Mouse (Mus musculus): ENCODE results near the gene Ak8. TPM values are rescaled to one million over a fixed set of nuclear protein-coding genes. Genes with fewer than 3 reads are reported as not detected.

The Ak8 gene
- polyA plus RNA-seq, 1 experiment from 2014 or later = 0.97 TPM

GRCm38 (mm10) chr2:28839501-28840221 lies 139.7 kb downstream of the Ak8 start:
- Histone ChIP-seq H3K4me1 (ENCODE audit: control insufficient read depth, insufficient read depth, low read length) (no peaks in the 10 kb centered on the region), H3K9ac (replicated peaks; ENCODE audit: low read length) (peak overlapping the region; percentile 91), H3K36me3 (replicated peaks; ENCODE audit: control insufficient read depth, insufficient read depth, low read depth, low read length) (peaks cover 5% of the 10 kb centered on the region; the same call in 1 of the 2 replicates), H3K27me3 (ENCODE audit: control insufficient read depth, insufficient read depth, low read length) (no peaks in the 10 kb centered on the region), H3K9me3 (replicated peaks; ENCODE audit: control insufficient read depth, low read length) (no peaks in the 10 kb centered on the region), H3K4me2 (ENCODE audit: low read depth, low read length) (peak overlapping the region; percentile 76), H3K27ac (replicated peaks; ENCODE audit: low read depth, low read length) (peak overlapping the region; percentile 78), H3K4me3 (ENCODE audit: low read depth, low read length) (peak overlapping the region; percentile 99)
- peak; percentile 51 for ATAC-seq (replicated peaks; ENCODE audit: insufficient number of reproducible peaks, low FRiP score, low TSS enrichment, low read depth)
- WGBS = under 1% methylated on average over 49 of the region's 53 CpGs
- peak; percentile 23 for DNase-seq (ENCODE audit: low spot score)

DNA sequence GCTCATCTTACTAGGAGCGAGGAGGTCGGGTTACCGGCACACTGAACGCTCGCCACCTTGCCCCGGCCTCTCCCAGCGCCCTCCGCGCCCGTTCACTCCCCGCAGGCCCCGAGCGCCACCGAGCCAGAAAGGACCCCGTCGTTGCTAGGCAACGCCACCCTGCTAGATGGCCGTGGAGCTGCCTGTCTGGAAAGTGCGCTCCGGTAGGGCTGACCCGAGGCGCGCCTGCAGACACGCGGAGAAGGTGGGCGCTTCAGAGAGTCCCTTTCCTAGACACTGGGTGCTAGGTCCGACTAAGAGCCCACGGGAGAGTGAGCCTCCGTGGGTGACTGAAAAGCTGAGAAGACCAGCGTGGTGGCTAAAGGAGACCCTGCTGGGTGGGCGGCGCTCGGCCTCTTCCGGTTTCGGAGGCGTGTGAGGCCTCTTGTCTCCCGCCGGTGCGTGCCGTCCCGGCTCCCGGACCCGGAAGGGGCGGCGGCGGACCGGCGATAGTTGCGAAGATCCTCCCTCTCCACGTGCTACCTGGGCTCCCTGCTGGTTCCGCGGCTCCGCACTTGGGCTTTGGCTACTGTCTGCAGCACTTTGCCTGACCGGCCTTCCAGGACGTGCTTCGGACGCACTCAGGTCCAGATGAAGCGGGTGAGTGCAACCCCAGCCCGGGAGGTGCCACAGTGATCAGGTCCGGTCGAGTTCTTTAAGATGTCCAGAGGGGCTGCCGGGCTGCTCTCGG lies 140.4 kb downstream of the Ak8 start, which contains the start of the genes Gtf3c4 and Ddx31:
TSS of gene Gtf3c4 (minus strand) at position 139 of the 730 bp plus-strand sequence.
TSS of gene Ddx31 (plus strand) at position 185 of the 730 bp plus-strand sequence.
- peak within 1 kb of the TSS; percentile 76 for H3K4me2 ChIP-seq (ENCODE audit: low read depth, low read length)
- H3K4me1 ChIP-seq (ENCODE audit: control insufficient read depth, insufficient read depth, low read length) = no peaks in the 10 kb centered on the region
- peak within 1 kb of the TSS; percentile 91 for H3K9ac ChIP-seq (replicated peaks; ENCODE audit: low read length)
- no peaks in the 10 kb centered on the region for H3K27me3 ChIP-seq (ENCODE audit: control insufficient read depth, insufficient read depth, low read length)
- no peaks in the 10 kb centered on the region for H3K9me3 ChIP-seq (replicated peaks; ENCODE audit: control insufficient read depth, low read length)
- peak within 1 kb of the TSS; percentile 78 for H3K27ac ChIP-seq (replicated peaks; ENCODE audit: low read depth, low read length)
- DNase-seq (ENCODE audit: low spot score) (peak; percentile 95), ATAC-seq (replicated peaks; ENCODE audit: insufficient number of reproducible peaks, low FRiP score, low TSS enrichment, low read depth) (peak; percentile 92)
- WGBS = under 1% methylated on average over 58 of the region's 63 CpGs
- no peaks in the 10 kb centered on the region for H3K36me3 ChIP-seq (replicated peaks; ENCODE audit: control insufficient read depth, insufficient read depth, low read depth, low read length)
- H3K4me3 ChIP-seq (ENCODE audit: low read depth, low read length) = peak within 1 kb of the TSS; percentile 99

DNA sequence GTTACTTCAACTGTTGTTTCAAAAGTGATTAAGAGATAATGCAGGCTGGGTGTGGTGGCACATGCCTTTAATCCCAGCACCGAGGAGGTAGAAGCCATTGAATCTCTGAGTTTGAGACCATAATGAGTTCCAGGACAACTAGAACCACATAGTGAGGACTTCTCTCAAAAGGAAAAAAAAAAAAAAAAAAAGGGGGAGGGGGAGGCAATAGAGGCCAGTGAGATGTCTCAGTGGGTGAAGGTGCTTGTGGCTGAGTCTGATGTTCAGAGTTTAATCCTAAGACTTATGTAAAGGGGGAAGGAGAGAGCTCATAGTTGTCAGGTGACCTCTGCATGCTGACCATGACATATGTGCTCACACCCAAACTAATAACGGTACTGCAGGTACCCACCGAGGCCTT lies 142.1 kb downstream of the Ak8 start:
- H3K4me3 ChIP-seq (ENCODE audit: low read depth, low read length) = no peak overlapping the region
- no peak for ATAC-seq (replicated peaks; ENCODE audit: insufficient number of reproducible peaks, low FRiP score, low TSS enrichment, low read depth)

DNA sequence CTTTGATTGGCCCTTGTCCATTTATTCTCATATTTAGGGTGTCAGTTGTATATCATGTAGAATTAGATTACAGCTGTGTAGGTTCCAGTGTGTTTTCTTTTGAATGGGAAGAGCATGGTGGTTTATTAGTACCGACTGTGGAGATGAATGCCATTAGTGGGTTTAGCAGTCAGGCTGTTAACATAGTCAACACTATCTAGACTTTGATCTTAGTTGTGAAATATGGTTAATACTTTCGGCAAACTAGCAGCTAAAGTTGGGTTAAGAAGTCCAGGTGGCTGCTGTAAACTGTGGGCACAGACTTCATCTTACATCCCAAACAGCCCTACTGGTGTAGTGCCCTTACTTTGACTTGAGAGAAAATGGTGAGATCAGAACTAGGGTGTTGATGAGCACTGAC lies 148.9 kb downstream of the Ak8 start:
- Histone ChIP-seq H3K27me3 (ENCODE audit: control insufficient read depth, insufficient read depth, low read length) (no peaks in the 10 kb centered on the region), H3K4me3 (ENCODE audit: low read depth, low read length) (no peak overlapping the region), H3K9me3 (replicated peaks; ENCODE audit: control insufficient read depth, low read length) (no peaks in the 10 kb centered on the region), H3K4me2 (ENCODE audit: low read depth, low read length) (no peak overlapping the region), H3K9ac (replicated peaks; ENCODE audit: low read length) (no peak overlapping the region), H3K27ac (replicated peaks; ENCODE audit: low read depth, low read length) (no peak overlapping the region), H3K36me3 (replicated peaks; ENCODE audit: control insufficient read depth, insufficient read depth, low read depth, low read length) (no peaks in the 10 kb centered on the region; the same call in none of the 2 replicates), H3K4me1 (ENCODE audit: control insufficient read depth, insufficient read depth, low read length) (no peaks in the 10 kb centered on the region)
- ATAC-seq (replicated peaks; ENCODE audit: insufficient number of reproducible peaks, low FRiP score, low TSS enrichment, low read depth) = no peak
- WGBS = 91% methylated on average over 2 of the region's 2 CpGs
- DNase-seq (ENCODE audit: low spot score) = no peak

More for the DNA sequence above, 142.1 kb downstream of the Ak8 start:
- DNase-seq (ENCODE audit: low spot score) = no peak
- Histone ChIP-seq H3K9ac (replicated peaks; ENCODE audit: low read length) (no peak overlapping the region), H3K27me3 (ENCODE audit: control insufficient read depth, insufficient read depth, low read length) (no peaks in the 10 kb centered on the region), H3K27ac (replicated peaks; ENCODE audit: low read depth, low read length) (no peak overlapping the region), H3K9me3 (replicated peaks; ENCODE audit: control insufficient read depth, low read length) (no peaks in the 10 kb centered on the region), H3K4me2 (ENCODE audit: low read depth, low read length) (no peak overlapping the region; the same call in 1 of the 2 replicates), H3K4me1 (ENCODE audit: control insufficient read depth, insufficient read depth, low read length) (no peaks in the 10 kb centered on the region), H3K36me3 (replicated peaks; ENCODE audit: control insufficient read depth, insufficient read depth, low read depth, low read length) (no peaks in the 10 kb centered on the region; the same call in 1 of the 2 replicates)
- WGBS = 76% methylated on average over 3 of the region's 3 CpGs

DNA sequence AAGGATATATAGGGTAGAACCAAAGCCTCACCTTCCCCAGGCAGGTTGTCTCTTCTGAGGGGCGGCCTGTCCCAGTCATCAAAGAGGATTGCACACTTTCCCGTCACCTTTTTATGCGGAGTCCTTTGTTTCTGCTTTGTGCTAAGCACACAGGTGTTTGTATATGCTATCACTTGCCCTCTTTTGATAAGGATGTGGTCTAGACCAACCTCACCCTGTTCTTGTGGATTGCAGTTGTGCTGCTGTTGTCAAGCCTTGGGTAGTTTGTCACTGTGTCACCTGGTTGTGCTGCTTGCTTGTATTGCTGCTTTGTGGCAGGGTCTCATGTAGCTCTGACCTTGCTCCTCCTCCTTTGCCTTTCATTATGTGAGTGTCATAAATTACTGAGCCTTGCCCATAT lies 152.6 kb downstream of the Ak8 start:
- WGBS = 96% methylated on average over 3 of the region's 3 CpGs
- H3K4me1 ChIP-seq (ENCODE audit: control insufficient read depth, insufficient read depth, low read length) = no peaks in the 10 kb centered on the region
- no peaks in the 10 kb centered on the region for H3K36me3 ChIP-seq (replicated peaks; ENCODE audit: control insufficient read depth, insufficient read depth, low read depth, low read length)
- DNase-seq (ENCODE audit: low spot score) (no peak), ATAC-seq (replicated peaks; ENCODE audit: insufficient number of reproducible peaks, low FRiP score, low TSS enrichment, low read depth) (no peak)
- no peak overlapping the region for H3K9ac ChIP-seq (replicated peaks; ENCODE audit: low read length)
- H3K27ac ChIP-seq (replicated peaks; ENCODE audit: low read depth, low read length) = no peak overlapping the region
- no peaks in the 10 kb centered on the region for H3K27me3 ChIP-seq (ENCODE audit: control insufficient read depth, insufficient read depth, low read length)
- no peak overlapping the region for H3K4me2 ChIP-seq (ENCODE audit: low read depth, low read length)
- no peak overlapping the region for H3K4me3 ChIP-seq (ENCODE audit: low read depth, low read length)
- no peaks in the 10 kb centered on the region for H3K9me3 ChIP-seq (replicated peaks; ENCODE audit: control insufficient read depth, low read length)

GRCm38 (mm10) chr2:28855773-28856172 lies 155.8 kb downstream of the Ak8 start:
- 92% methylated on average over 2 of the region's 2 CpGs for WGBS
- no peak overlapping the region for H3K27ac ChIP-seq (replicated peaks; ENCODE audit: low read depth, low read length)
- no peak for DNase-seq (ENCODE audit: low spot score)
- no peak overlapping the region for H3K9ac ChIP-seq (replicated peaks; ENCODE audit: low read length)
- no peak overlapping the region for H3K4me3 ChIP-seq (ENCODE audit: low read depth, low read length)
- ATAC-seq (replicated peaks; ENCODE audit: insufficient number of reproducible peaks, low FRiP score, low TSS enrichment, low read depth) = no peak
- no peaks in the 10 kb centered on the region for H3K27me3 ChIP-seq (ENCODE audit: control insufficient read depth, insufficient read depth, low read length)
- H3K4me2 ChIP-seq (ENCODE audit: low read depth, low read length) = no peak overlapping the region
- no peaks in the 10 kb centered on the region for H3K9me3 ChIP-seq (replicated peaks; ENCODE audit: control insufficient read depth, low read length)
- no peaks in the 10 kb centered on the region for H3K4me1 ChIP-seq (ENCODE audit: control insufficient read depth, insufficient read depth, low read length)
- no peaks in the 10 kb centered on the region; the same call in 1 of the 2 replicates for H3K36me3 ChIP-seq (replicated peaks; ENCODE audit: control insufficient read depth, insufficient read depth, low read depth, low read length)

GRCm38 (mm10) chr2:28859303-28859702 lies 159.3 kb downstream of the Ak8 start:
- Histone ChIP-seq H3K9me3 (replicated peaks; ENCODE audit: control insufficient read depth, low read length) (no peaks in the 10 kb centered on the region), H3K9ac (replicated peaks; ENCODE audit: low read length) (no peak overlapping the region), H3K4me2 (ENCODE audit: low read depth, low read length) (no peak overlapping the region), H3K36me3 (replicated peaks; ENCODE audit: control insufficient read depth, insufficient read depth, low read depth, low read length) (peaks cover 2% of the 10 kb centered on the region; the same call in 1 of the 2 replicates), H3K27me3 (ENCODE audit: control insufficient read depth, insufficient read depth, low read length) (no peaks in the 10 kb centered on the region), H3K27ac (replicated peaks; ENCODE audit: low read depth, low read length) (no peak overlapping the region), H3K4me3 (ENCODE audit: low read depth, low read length) (no peak overlapping the region), H3K4me1 (ENCODE audit: control insufficient read depth, insufficient read depth, low read length) (no peaks in the 10 kb centered on the region)
- ATAC-seq (replicated peaks; ENCODE audit: insufficient number of reproducible peaks, low FRiP score, low TSS enrichment, low read depth) = no peak
- DNase-seq (ENCODE audit: low spot score) = no peak
- 92% methylated on average over 4 of the region's 4 CpGs for WGBS
